Mouse (Mus musculus) embryo, embryonic 9.5 days (tissue): ENCODE data around the gene Arhgap15.

ENCODE experiments used
- DNase-seq: peaks from one replicate; pipeline ENCODE4 v3.0.0-alpha.2; 2017; ENCODE audit errors: extremely low spot score

The Arhgap15 gene

DNA sequence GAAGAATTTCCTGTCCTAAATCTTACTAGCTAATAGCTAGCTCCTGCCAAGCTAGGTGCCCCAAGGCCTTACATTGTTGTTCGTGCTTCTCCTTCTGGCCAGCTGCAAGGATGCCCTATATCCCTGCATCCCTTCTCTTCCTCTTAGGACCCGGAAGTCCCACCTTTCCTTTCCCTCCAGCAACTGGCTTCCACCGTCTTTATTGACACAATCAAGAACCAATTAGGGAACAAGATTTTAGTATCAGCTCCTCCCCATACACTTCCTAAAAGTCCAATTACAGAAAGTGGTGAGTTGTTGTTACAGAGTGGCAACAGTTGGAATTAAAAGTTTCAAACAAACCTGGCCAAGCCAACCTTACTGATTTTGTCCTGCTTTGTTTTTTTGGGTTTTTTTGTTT is 183.1 kb downstream of the Arhgap15 start:
- DNase-seq, result no peak

DNA sequence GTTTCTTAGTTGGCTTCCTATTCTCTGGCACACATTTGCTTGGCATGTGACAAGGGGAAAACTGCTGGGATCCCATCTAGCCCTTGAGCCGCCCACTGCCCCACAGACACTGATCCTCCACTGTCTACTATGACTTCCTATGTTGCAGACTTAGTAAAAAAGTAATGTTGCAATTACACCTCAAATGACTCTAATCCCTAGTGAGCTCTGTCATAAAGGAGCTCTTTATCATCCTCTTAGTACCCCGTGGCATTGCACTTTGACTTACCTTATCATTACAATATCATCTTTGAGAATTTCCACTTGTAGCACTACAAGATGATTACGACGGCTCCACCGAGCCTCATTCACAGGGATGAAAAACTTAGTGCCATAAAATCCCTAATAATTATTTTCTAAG is 190.6 kb downstream of the Arhgap15 start:
- no peak for DNase-seq

DNA sequence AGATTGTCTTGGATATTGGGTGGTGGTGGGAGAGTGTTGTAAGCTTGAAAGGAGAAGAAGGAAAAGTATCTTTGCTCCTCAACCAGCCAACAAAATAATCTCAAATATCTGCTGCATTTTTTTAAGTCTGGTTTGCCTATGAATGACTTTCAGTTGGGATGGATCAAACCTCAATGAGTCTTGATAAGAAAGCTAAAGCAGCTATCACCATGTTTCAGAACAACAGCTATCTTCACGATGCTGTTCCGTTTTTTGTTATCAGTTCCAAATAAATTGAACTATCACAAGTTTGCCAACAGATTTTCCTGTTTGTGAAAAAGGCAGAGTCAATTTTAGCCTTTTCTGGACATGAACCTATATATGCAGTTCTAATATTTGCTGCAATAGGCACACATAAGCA is 197.1 kb downstream of the Arhgap15 start:
- no peak for DNase-seq

DNA sequence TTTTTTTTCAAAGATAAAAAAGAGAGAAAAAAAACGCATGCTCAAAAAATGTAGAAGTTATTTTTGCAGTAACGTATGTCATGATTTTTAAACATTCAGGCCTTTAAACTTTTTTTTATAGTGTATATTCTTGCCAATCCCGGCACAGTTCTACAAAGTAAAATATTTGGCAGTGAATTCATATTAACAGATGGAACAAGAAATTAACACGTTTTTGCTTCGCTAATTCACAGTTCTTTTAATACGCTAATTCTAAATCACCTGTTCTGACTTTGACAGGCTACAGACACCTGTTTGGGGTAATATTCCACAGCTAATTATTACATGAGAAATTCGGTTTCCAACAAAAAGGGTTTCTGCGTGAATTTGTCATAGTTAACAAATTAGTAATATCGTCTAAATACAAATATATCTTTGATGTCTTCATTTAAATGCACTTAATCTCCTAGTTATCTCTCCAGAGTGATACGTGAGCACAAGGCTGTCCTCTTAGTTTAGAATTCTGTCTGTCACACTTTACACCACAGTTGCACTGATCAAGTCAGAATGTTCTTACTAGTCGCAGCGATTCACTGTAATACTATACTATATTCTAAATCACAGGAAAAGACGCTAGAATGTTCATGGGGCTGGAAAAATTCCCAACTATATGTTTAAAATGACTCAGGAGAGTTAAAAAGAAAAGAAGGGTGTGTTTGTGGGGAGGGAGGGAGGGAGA is 201.3 kb downstream of the Arhgap15 start:
- no peak for DNase-seq

DNA sequence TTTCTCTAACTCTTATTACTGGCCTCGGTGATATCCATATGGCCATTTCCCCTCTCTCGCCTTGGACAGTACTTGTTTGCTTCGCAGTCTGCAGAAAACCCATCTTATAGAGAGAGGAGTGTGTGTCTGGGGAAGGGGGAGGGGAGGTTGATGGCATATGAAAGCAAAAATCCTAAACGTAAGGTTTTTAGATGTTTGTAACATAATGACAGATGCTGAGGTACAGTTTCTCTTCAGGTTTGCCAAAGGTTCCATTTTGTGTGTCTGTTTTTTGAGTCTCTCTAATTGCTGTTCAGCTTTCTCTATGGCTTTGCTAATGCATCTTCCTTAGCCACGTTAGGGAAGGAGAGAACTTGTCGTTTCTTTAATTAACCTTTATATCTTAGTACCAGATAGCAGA is 202.1 kb downstream of the Arhgap15 start:
- DNase-seq, result no peak

DNA sequence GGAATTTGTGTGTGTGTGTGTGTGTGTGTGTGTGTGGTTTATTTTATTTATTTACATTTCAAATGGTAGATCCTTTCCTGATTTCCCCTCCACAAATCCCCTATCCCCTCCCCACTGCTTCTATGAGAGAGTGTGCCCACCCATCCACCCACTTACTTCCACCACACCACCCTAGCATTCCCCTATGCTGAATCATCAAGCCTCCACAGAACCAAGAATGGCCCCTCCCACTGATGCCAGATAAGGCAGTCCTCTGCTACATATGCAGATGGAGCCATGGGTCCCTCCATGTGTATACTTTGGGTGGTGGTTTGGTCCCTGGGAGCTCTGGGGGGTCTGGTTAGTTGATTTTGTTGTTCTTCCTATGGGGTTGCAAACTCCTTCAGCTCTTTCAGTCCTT is 210.6 kb downstream of the Arhgap15 start:
- no peak for DNase-seq

DNA sequence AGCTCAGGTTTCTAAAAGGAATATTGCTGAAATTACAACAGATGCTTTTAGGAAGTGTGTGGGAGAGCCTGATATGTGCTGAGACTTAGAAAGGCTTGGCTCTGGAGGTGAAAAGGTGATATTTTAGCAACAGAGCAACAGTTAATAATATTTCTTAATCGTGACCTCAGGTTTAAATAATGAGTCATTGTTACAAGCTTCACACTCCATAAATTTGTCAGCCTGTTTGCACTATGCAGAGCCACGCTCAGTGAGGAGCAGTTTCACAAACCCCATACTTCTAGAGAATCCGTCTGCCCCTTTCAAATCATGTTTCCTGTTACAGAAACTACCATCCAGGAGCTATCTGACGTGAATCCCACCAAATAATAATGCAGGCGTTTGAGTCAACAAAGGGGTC is 213.8 kb downstream of the Arhgap15 start:
- no peak for DNase-seq

DNA sequence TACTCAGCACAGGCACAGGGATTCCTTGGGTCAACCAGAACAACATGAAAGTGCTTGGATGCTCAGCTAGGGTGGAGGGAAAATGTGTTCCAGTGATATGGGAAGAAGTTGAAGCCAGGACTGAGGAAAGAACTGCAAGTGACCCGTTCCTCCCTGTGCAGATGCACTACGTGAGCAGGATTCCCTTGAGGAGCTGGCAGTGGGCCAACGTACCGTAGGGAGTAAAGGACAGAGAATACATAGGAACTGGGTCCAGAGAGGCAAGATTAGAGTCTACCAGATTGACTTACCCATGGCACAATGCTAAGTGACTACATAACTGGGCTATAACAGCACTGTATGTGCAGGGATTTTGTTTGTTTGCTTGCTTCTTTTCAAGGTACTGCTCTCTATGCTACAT is 220.0 kb downstream of the Arhgap15 start:
- DNase-seq, result no peak

DNA sequence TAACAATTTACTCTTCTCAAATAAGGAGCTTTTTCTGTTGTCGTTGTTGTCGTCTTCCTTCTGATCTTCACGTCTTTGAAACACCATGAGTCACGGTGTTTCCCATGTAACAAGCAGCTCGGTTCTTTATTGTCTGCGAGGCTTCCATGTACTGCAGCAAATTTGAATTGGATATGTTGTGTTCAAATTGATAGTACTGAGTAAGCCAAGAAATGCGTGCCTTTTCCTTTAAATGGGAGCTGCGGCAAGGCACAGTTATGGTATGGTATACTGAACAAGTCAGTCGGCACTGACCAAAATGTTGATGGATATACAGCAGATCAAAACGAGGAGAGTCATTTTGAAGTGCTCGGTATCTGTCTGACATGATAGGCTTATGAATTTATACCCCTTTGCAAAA is 229.1 kb downstream of the Arhgap15 start:
- DNase-seq, result no peak

DNA sequence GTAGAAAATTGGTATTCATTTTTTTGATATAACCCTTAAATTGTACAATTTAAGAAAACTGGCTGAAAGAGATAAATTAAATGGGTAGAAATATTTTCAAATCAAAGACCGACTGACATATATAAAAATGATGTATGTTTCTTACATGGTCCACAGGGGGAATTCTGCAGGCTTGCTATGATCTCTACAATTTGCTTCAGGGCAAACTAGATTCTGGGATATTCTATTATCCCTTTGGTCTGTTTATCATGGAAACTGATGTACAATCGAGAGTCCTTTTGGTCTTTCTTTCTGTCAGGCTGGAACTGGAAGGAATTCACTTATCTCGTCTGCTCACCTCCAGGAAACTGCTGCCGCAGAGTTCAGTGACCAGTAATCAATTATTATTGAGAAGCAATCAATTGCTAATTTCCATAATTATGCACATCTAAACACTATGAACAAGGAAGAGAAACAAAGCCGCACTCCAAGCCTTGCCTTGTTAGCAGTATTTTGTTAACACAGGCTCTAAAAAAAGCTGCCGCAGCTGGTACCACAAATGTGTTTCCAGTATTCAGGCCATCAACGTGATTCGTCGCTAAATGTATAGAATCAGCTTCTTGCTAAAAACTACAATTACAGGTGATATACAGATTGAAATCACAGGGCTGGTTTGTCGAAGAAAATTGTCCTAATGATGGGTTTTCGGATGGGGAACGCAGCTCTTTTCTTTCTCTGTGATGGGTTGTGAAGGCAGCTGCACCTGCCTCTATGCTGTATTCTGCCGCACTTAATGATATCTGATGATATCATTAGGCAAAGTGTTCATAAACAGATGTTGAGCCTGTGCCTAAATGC is 229.8 kb downstream of the Arhgap15 start:
- no peak for DNase-seq

DNA sequence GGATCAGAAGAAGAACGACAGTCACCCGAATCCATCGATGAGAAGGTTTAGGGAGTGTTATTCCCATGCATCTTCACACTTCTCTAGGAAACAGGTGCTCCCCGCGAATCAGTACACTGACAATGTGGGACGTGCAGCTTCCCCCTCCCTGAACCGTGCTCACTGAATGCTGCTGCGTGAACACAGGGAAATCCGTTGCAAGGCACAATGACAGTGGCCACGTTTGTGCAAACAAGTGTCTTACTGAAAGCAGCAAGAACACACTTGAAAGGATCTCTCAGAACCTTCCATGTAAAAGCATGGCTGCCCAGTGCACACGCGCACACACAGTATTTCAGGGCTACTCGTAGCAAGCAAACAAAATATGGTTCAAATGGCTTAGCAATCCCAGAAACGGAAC is 237.4 kb downstream of the Arhgap15 start:
- DNase-seq, result no peak

DNA sequence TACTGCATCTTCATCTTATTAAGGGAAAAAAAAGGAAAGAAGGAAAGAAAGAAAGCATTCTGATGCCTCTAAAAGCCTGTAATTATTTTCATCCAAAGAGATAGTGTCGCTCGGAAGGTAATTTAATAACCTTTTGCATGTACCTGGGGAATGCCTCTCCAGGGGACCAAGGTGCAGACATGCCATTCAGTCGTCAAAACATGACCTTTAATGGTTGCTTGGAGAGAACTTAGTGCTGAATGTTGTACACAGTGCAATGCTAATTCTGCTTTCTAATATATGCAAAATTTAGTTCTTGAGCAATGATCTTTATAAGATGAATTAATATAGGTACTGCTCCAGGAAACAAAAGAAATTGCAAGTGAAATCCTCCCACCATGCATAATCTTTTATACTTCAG is 239.3 kb downstream of the Arhgap15 start:
- DNase-seq, result no peak

DNA sequence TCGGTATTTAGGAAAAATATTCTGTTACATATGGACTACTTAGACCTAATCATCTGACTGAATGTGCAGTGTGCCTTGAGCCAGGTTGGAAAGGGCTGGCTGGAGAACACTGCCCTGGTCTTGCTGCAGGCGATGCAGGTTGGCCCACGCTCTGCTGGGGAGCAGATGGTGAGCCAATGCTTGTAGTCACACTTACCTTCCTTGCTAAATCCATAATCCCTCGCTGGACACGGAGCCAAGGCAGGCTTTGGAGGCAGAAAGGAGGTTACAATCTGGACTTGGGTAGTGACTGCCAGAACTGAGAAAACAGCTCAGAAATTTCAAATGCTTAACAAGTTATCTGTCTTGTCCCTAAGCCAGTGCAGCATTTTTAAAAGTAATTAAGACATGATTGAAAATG is 241.2 kb downstream of the Arhgap15 start:
- no peak for DNase-seq

DNA sequence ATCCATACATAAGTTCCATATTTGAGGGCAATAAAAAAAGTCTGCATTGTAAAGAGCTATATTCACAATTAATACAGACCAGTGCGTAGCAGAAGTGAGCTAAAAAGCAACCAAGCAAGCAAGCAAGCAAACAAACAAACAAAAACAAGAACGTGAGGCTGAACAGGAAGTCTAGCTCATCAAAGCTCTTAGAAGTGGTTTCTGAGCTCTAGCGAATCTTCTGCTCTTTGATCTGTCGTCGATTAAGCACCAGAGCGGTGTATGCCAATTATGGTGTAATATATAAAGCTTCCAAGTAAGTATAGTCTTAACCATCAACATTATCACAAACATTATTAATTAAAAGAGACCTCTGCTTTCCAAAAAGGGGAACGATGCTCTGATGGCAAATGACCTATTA is 243.9 kb downstream of the Arhgap15 start:
- no peak for DNase-seq

DNA sequence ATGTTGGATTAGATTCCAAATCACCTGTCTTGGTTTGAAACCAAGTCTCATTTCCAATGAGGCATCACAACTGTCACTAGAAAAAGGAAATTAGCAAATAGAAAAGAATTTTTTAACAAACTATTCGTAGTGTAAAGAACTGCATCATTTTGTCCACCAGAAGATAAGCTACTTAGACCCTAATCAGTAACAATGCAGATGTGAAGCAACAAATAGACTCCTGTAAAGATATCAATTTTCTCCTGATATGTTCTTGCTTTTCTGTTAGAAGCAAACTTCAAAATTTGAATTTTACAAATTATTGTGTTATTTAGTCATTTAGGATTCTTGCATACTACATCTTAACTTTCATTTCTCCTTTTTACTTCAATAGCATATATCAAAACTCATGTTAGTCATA is 253.8 kb downstream of the Arhgap15 start:
- DNase-seq, result no peak

DNA sequence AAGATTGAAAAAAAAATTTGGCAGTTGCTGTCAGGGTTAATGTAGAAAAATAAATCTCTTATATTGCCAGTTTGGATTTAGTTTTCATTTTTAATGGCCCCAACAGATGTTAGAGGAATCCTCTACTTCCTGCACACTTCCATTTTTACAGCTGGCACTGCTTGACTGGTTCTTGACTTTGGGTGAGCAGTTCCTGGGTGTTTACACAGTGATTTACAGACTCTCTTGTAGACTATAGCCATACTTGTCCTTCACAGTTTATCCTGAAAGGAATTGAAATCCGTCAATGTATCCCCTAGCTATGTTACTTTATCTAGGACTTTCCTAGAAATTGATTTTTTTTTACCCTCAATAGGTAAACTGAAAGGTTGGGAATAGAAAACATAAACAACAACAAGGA is 261.6 kb downstream of the Arhgap15 start:
- DNase-seq, result no peak

DNA sequence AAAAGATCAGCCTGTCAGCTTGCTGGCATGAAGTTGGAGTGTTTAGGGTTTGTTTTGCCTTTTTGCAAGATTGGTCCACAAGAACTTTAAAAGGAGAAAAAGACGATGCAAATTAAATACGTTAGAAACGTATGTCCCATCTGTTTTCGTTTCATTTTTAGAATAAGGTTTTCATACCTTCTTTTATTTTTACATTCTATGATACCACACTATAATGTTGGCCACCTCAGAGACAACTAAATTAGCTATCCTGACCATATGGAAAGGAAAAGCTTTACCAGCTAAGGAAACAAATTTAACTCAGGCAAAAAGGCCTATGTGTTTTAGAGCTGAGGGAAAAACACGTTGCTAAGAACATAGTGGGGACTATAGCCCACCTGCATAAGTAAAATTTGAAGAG is 264.8 kb downstream of the Arhgap15 start:
- DNase-seq, result no peak

DNA sequence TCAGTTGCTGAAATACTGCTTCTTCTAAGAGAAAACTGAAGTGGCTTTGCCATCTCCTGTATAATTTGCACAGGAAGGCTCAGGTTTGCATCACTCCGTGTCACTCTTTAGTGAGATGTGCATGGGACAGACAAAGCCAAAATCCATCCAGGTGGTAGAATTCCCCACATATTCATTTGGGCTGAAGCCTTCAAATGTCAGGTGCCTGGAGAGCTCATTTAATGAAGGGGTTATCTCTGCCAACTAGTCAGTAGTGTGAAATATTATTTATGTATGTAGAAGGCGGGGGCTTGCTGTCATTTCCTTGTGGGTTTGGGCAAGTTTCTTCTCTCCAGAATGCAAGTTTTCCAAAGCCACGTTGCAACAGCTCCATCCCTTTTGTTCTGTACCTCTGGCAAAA is 268.1 kb downstream of the Arhgap15 start:
- no peak for DNase-seq

DNA sequence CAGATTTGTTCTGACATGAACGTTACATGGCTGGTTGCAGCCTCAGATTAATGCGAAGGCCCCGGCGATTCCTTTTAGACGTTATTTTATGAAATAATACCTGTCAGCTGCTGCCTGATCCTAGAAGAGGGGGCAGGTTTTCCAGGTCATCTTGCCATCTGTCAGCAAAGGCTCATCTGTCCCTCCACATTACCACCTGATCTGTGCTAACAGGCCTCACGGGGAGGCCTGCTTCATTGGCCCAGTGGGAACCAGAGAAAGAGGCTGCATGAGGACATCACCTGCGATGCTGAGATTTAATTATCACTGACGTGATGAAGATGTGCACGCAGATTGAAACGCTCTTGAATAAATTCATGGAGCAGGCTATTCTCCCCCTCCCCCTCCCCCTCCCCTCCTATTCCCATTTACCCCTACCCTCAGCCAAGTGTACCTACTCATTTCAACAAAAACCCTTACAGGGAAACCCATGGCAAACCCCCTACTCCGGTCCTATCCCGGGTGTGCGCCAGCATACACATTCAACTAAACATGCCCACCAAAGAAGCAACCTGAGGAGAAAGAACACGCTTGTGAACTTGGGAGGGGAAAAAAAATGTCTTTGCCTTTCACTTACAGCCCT is 268.9 kb downstream of the Arhgap15 start:
- no peak for DNase-seq

DNA sequence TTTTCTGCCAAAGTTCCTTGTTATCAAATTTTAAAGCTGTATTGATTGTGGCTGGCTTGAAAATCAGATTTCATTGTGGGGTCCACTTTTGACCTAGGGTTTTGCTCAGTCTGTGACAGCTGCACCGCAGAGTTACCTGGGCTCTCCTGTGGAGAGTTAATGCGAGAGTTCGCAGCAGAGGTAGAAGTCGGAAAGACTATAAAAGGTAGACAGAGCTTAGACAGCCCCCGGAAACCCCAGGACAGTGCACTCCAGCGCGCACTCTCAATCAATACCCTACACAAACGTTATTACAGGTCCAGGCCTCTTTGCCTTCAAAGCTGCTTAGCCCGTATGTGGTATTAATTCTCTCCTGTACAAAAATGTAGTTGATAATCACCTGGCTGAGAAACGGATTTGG is 269.4 kb downstream of the Arhgap15 start:
- no peak for DNase-seq

DNA sequence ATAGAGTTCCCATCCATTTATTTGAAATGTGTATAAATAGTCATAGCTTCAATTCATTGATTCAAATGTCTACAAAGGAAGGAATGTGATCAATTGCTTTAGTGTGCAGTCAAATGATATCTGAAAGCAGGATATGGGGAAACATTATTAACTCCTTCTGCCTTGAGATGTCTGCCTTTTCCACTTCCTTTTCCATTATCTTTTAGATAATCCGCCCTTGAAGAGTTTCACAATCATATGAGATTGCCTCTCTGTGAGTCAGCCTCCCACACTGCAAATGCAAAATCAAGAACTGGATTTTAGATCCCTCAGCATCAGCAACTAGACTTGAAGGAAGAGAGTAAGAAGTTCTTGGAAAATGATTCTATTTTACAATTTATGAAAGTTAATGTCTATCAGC is 276.1 kb downstream of the Arhgap15 start:
- no peak for DNase-seq

DNA sequence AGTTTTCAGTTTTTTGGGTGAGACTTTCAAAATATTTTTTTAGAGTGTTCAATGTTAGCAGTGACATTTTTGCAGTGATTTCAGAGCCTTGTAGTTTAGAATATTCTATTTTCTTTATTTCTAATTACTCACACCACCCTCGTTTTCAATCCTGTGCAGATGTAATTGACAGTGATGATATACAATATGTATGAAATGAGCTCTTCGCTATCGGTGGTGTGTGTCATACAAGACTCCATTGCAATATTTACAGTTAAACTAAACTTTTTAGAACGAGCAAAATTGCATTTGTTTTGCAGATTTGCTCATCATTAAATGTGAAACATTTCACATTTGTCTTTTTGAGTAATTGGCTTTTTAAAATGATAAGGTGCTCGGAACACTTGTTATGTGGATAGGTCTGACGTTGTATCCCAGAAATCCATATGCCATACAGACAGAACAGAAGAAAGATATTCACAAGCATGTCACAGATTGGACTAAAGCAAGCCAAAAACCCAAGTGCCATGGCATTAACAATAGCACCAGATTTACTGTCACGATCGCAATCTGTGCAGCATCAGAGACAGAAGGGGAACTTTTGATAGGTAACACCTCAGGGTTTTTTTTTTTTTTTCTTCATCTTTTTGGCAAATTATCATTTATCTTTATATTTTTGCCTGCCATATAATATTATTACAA is 280.6 kb downstream of the Arhgap15 start:
- no peak for DNase-seq
